Mouse (Mus musculus) stomach, adult 2 months (tissue): ENCODE results near the gene Amhr2. TPM values are rescaled to one million over a fixed set of nuclear protein-coding genes. Genes with fewer than 3 reads are reported as not detected.

ENCODE experiments used
- polyA plus RNA-seq: library from polyadenylated mRNA; depleted of rRNA; stranded (reverse); fragments of >200 nt; gene quantifications from 2 replicates; pipeline ENCODE4 v1.2.3, GENCODE M21; 2012; rRNA removed

The Amhr2 gene
- 2.6 and 6.6 TPM in 2 replicates for polyA plus RNA-seq

GRCm38 (mm10) chr15:102445146-102445545 lies at the start of gene Amhr2:
Gene Amhr2 (plus strand): TSS chr15:102445367.

GRCm38 (mm10) chr15:102405489-102406195 lies 39.5 kb upstream of the Amhr2 start, which contains the start of gene Sp1:
Gene Sp1 (plus strand): TSS chr15:102406143.

GRCm38 (mm10) chr15:102458904-102459317 lies 13.7 kb downstream of the Amhr2 start, which contains the start of gene Prr13:
Gene Prr13 (plus strand): TSS chr15:102459028.

GRCm38 (mm10) chr15:102470183-102470604 lies 25.0 kb downstream of the Amhr2 start, which contains the start of gene Pcbp2:
Gene Pcbp2 (plus strand): TSS chr15:102470539.

GRCm38 (mm10) chr15:102503447-102503846 lies 58.3 kb downstream of the Amhr2 start, which contains the start of gene Gm10337:
Gene Gm10337 (plus strand): TSS chr15:102503722.

Other genes with a start within 250 kb of the Amhr2 start
- gene Zfp740, start 242.1 kb upstream of the Amhr2 start, polyA plus RNA-seq, result 5.2 and 6.7 TPM in 2 replicates
- 16.5 and 23.7 TPM in 2 replicates for gene Csad, start 240.6 kb upstream of the Amhr2 start, polyA plus RNA-seq
- gene Itgb7, start 213.4 kb upstream of the Amhr2 start, polyA plus RNA-seq, result 1.9 and 3.1 TPM in 2 replicates
- gene Rarg, start 187.8 kb upstream of the Amhr2 start, polyA plus RNA-seq, result 29.2 and 33.2 TPM in 2 replicates
- 0.06 TPM in 2 replicates for gene Gm9918, start 174.8 kb upstream of the Amhr2 start, polyA plus RNA-seq
- 57.4 and 84.1 TPM in 2 replicates for gene Mfsd5, start 165.9 kb upstream of the Amhr2 start, polyA plus RNA-seq
- 2.2 and 4.3 TPM in 2 replicates for gene Espl1, start 149.1 kb upstream of the Amhr2 start, polyA plus RNA-seq
- 10.2 and 10.5 TPM in 2 replicates for gene Pfdn5, start 119.3 kb upstream of the Amhr2 start, polyA plus RNA-seq
- gene Myg1, start 113.7 kb upstream of the Amhr2 start, polyA plus RNA-seq, result 24.7 and 27.7 TPM in 2 replicates
- 22.6 and 24.0 TPM in 2 replicates for gene Aaas, start 94.6 kb upstream of the Amhr2 start, polyA plus RNA-seq
- gene Sp7, start 78.2 kb upstream of the Amhr2 start, polyA plus RNA-seq, result 0.05 and 0.10 TPM in 2 replicates
- gene Sp1, start 39.2 kb upstream of the Amhr2 start, polyA plus RNA-seq, result 2.7 and 7.2 TPM in 2 replicates
- gene Prr13, start 13.7 kb downstream of the Amhr2 start, polyA plus RNA-seq, result 485 and 586 TPM in 2 replicates
- gene Pcbp2, start 25.2 kb downstream of the Amhr2 start, polyA plus RNA-seq, result 195 and 199 TPM in 2 replicates
- not detected in 2 replicates for gene Gm10337, start 58.4 kb downstream of the Amhr2 start, polyA plus RNA-seq
- 1.8 and 2.4 TPM in 2 replicates for gene Map3k12, start 71.7 kb downstream of the Amhr2 start, polyA plus RNA-seq
- gene Tarbp2, start 72.8 kb downstream of the Amhr2 start, polyA plus RNA-seq, result 52.2 and 62.0 TPM in 2 replicates
- 2.6 and 5.3 TPM in 2 replicates for gene Npff, start 79.6 kb downstream of the Amhr2 start, polyA plus RNA-seq
- not detected in 2 replicates for gene Gm28047, start 179.7 kb downstream of the Amhr2 start, polyA plus RNA-seq
- gene Atf7, start 180.1 kb downstream of the Amhr2 start, polyA plus RNA-seq, result 15.2 and 41.1 TPM in 2 replicates
- 463 and 574 TPM in 2 replicates for gene Atp5g2, start 227.0 kb downstream of the Amhr2 start, polyA plus RNA-seq